Mouse (Mus musculus) urinary bladder, postnatal 25 days (tissue): ENCODE data around the gene Sirt7.
"Not testable (repeated sequence)": the region's sequence is repeated elsewhere in the genome, so short reads cannot be mapped to it uniquely, and the experiment has no call there.

Experiments used
- DNase-seq: peaks from one replicate; pipeline ENCODE4 v3.0.0; 2022; ENCODE audit warnings: low spot score

The Sirt7 gene

DNA sequence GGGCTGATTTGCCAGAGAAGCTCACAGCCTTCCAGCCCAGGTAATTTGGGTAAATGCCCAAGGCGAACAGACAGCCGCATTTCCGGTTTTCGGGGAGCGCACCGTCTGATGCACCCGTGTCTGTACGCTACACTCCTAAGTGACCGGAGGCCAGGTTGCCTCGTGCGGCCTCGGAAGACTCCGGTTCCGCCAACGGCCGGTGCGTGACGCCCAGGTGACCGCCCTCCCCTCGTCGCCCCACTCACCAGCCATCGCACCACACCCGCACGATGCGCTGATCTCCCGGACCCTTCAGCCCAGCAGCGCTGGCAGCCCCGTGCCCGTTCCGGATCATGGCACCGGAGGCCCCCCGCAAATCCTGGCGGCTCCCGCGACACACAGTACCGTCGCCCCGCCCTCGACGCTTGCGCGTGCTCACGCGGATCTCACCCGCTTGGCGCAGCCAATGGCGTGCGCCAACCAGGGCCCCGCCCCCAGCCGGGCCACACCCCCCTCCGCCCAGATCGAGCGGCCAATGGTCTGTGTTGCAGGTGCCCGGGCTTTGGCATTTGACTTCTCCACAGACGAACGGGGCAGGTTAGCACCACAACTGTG is 7.4 kb downstream of the Sirt7 start, which contains the start of gene Pcyt2:
Gene Pcyt2 (minus strand): TSS at position 418 of the 594 bp plus-strand sequence.
- DNase-seq, result peak; percentile 90

DNA sequence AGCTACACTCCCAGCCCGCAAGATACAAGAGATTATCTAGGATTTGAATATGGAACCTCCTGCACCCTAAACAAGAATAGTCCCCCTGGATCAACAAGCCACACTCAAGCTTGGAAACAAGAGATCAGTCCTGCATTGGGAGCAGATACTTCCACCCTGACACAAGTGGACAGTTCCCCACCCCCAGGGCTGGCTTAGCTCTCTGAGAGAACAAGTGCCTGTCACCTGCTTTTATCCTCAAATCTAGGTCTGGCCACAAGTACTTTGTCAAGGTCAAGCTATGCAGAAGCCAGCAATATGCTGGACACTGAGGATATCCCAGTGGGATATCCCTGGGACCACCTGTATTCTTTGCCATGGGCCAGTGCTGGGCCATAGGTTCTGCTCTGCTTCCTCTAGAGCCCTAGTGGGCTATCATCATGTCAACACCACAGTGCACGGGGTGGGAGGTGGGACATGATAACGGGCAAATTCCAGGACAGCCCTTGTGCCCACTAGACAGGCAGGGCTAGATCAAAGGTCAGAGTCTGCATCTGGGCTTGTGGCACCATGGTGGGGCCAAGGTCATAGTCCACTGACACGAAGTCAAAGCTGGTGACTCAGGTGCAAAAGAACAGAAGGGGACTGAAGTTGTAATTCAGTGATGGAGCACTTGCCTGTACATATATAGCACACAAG is 8.3 kb downstream of the Sirt7 start:
- DNase-seq, result no peak

DNA sequence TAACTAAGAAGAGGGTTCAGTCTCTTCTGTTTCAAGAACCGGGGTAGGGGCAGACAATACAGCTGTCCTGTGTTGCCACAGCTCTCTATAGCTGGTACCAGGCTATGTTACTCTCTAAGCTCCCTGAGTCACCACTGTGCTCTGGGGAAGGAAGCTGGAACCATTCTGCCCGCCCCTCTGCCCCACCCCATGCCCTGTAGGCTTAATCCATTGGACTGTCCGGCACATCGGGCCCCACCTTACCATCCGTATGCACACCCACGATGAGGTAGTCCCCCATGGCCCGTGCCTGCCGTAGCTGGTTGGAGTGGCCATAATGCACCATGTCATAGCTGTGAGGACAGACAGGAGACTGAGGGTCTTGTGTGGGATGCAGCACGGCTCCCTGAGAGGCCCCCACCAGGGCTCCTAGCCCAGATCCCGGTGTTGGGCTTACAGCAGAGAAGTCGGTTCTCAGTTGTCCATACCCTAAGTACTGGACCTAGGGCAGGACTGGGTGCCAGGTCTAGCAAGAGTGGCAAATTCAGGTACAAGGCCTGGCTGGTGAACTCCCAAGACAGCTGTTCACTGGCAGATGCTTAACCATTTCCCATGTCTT is 9.3 kb downstream of the Sirt7 start:
- no peak for DNase-seq

DNA sequence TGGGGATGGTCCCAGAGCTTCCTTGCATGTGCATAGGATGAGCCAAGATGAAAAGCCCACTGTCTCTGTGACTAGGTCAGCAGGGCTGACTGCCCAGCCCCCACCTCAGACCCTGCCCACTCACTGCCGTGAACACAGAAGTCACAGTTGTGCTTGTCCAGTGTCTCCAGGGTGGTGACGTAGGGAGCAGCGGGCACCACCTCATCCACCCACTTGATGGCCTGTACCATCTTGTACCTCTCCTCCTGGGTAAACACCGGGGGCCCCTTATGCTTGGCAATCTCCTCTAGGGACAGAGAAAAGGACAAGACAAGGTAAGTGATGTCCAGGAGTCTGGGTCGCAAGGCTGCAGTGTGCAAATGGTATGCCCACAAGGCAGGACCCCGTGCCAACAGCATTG is 9.9 kb downstream of the Sirt7 start:
- no peak for DNase-seq

DNA sequence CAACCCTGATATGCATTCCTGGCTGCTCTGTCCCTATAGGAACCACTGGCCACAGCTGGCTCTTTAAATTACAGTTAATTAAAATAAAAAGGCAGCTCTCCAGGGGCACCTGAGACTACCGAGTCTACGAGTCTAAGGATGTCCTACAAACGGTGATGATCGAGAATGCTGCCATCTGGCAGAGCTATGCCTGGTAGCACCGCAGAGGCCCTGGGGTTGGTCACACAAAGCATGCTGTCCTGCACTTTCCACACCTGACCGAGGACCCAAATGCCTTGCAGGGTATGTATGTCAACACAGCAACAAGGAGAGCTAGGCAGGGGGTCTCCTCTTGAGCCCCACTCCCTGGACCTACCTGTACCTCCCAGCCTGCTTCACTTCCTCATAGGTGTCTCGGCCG is 11.1 kb downstream of the Sirt7 start:
- no peak for DNase-seq

DNA sequence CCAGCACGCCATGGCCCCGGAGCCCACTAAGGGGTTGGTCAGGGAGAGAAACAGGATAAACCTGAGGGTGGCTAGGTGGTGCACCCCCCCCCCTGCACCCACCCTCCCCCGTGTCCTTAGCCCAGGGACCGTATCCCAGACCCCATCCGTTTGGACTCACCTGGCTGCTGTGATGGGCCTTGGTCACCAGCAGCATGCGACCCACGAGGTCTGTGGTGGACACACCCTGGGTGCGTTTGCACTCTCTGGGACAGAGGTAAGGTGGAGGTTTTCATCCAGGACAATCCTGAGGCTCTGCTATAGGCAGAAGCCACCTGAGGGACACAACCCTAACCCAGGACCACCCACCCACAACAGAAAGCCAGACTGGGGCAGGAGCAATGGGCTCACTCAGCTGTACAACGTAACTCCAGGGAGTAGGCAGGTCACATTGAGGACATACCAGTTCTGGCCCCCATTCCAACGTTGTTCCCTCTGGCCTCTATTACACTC is 11.5 kb downstream of the Sirt7 start:
- no peak for DNase-seq

DNA sequence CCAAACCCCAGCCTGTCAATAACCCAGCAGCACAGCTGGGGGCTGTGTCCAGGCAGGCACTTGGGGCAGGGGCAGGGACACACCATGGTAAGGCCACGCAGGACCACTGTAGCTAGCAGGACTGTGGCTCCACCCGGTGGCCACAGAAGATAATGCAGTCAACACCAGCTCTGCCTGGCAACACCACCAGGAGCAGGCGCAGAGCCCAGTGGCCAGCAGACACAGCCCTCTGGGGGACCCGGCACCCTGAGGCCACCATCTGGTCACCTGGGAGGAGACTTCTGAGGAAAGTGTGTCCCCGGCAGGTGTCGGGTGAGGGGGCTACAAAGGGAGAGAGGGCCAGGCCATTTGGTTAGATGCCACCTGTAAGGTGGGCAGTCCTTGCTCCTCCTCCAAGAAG is 12.3 kb downstream of the Sirt7 start:
- peak; percentile 50 for DNase-seq

DNA sequence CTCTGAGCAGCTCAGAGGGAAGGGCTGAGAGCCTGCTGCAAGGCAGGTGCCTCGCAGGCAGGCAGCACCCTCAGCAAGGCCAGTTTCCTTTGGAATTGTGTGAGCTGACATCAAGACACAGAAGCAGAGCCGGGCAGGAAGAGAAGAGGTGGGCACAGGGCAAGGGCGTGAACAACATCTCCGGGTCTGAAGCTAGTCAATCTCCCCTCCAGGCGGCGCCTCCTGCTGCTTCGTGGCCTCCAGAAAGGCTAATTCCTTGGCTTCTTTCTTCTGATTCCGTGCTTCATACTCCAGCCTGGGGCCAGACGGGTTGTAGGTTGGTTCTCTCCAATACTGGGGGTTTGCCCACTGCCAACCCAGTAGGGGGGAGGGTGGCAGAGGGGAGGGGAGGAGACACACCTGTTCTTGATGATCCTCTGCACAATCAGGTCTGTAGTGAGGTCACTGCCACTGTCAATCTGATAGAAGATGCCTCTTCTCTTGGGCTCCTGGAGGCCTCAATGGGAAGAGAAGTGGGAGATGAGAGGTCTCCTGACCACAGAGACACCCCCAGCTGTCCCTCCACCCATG is 14.5 kb downstream of the Sirt7 start:
- DNase-seq, result no peak

DNA sequence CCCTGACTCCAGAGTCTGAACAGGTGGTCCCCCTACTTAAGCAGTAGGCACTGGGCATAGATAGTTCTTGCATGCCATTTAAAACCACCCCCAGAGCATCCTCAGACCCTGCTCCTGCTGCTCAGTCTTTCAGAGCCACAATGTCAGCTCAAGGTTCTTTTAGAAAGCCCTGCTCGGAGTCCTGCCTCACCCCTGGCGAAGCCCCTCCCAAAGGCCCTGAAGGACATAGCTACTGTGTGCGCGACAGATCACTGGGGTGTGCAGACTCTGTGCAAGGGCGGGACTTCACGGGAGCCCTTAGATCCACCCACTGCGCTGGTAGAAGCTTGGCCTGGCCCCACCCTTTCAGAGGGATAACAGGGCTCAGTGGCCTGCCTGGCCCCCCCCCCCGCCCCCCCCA is 15.8 kb downstream of the Sirt7 start:
- no peak for DNase-seq

DNA sequence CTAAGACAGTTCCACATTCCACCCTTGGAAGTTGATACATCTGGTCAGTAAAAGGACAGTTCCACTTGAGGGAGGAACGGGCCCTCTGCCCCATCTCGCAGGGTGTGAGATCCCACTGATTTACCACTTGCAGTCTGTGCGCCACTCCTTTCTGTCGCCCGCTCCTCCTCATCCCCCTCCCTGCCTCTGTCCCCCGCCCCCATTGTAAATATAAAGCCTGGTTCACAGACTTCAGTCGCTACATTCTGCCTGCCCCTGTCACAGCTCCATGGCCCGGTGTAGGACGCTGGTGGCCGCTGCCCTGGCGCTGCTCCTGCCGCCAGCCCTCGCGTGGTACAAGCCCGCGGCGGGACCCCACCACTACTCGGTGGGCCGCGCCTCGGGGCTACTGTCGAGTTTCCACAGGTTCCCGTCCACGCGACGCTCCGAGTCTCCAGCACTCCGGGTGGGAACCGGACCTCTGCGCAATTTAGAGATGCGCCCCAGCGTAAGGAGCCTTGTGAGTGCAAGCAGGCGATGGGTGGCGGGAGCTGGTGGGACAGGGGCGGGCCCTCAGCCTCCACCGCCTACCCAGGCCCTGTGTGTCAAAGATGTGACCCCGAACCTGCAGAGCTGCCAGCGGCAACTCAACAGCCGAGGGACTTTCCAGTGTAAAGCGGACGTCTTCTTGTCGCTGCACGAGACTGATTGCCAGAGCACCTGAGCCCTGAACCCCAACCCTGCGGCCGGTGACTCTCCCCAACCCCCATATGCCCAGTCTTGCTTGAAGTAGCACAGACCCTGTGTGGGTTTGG is 16.6 kb downstream of the Sirt7 start, which contains the start of gene Npb:
Gene Npb (plus strand): TSS at position 237 of the 794 bp plus-strand sequence.
- no peak for DNase-seq

DNA sequence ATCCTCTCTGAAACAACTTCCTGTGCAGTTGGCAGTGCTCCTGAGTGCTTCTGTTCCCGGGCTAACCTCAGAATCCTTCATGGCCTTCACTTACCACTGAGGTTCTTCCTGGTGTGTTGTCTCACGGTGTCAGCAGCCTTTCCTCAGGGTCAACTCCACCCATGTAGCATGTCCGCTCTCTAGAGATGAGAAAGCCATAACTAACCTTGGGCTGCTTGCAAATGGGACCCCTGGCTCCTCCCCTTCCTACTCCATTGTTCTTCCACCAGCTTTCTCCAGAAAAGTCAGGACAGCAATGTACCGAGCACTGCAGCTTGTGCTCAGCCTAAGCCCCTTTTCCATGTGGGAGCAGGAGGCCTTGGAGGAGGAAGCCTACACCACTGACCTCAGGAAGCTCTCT is 18.3 kb downstream of the Sirt7 start:
- no peak for DNase-seq

DNA sequence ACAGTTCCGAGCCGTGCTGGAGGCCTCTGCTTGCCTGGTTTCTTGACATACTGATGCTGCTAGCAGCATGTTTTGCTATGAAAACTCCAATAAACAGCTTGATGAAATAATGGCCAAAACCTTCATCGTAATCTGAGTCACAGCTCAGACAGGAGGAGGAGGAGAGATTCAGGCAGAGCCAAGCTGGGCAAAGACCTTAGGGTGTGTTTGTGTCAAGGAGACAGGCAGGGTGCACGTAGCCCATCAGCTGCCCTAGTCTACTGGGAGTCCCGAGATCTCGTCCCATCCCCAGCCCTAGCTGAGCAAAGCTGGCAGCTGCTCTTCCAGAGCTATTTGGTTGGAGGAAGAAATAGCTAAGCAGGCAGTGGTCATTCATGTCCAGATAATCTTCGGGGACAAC is 19.4 kb downstream of the Sirt7 start:
- no peak for DNase-seq

DNA sequence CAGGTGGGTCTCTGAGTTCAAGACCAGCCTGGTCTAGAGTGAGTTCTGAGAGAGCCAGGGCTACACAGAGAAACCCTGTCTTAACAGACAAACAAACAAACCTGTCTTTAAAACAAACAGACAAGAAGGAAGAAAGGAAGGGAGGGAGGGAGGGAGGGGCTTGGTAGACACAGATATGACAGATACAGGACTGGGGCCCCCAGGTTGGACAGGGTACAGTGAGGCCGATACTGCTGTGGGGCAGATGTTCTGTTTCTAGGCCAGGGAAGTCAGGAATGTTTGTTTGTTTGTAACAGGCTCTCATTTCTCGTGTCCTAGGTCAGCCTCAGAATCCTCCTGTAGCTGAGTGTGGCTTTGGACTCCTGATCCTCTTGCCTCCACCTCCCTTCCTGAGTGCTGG is 21.5 kb downstream of the Sirt7 start:
- no peak for DNase-seq

DNA sequence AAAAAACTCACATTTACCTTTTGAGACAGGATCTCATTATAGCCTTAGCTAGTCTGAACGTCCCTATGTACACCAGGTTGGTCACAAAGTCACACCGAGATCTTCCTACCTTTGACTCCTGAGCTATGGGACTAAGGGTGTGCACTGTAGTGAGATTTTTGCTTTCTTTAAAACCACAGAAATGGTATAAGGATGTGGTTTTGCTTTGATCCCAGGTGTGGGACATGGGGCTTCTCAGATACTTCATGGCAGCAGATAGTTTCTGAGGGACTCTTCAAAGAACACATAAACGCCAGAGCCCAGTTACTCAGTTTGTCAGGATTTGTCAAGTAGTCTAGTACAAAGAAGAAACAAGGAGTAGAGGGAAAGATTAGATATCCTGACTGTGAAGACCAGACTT is 24.3 kb downstream of the Sirt7 start:
- DNase-seq, result no peak

DNA sequence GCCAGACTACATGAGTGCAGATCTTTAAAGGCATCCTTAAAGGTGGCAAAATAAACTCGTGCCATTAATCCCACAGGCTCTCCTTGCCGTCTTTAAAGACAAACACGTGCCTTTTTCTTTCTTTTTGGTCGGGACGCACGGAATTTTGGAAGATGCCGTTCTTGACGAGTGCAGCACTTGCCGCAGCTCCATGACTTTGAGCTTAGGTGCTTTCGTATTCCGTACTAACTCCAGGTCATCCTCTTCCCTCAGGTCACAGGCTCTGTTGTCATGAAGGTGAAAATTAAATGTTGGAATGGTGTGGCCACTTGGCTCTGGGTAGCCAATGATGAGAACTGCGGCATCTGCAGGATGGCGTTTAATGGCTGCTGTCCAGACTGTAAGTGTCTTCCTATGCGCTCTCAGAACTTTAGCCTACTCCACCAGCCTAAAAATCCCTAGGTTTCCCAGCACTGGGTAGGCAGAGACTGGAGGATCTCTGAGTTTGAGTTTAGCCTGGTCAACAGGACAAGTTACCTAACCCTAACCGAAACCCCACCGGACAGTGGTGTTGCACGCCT is 26.0 kb downstream of the Sirt7 start:
- DNase-seq, result no peak

DNA sequence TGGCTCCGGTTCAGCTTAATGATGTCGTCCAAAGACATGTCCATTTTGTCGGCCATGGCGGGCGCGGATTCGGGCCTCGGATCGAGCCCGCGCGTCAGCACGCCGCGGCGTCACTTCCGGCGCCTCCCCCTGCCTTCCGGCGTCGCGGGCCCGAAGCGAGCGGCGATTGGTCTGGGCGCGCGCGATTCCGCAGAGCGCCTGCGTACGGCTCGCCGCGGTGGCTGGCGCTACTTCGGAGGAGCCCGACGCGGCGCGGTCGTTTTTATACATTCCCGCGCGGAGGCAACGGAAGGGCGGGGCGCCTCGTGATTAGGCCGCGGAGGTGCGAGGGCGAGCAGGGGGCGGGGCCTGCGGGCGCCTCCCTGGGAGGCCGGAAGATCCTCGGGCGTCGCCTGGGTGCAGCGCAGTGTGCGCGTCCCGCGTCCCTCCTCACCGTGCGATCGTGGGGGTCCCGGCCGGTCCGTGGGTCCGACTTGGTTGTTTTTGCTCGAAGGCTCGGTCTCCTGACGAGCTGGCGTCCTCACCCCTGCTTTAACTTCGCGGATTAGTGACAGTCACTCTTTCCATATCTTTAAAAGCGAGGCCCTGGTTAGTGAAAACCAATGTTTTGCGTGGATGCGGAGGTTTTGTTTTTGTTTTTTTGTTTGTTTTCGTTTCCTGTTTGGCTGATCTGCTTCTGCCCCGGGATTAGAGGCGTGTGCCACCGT is 26.6 kb downstream of the Sirt7 start, which contains the start of the genes Alyref and Anapc11:
Gene Alyref (minus strand): TSS at position 83 of the 707 bp plus-strand sequence.
Gene Anapc11 (plus strand): TSS at position 139 of the 707 bp plus-strand sequence.
- peak; percentile 94 for DNase-seq

DNA sequence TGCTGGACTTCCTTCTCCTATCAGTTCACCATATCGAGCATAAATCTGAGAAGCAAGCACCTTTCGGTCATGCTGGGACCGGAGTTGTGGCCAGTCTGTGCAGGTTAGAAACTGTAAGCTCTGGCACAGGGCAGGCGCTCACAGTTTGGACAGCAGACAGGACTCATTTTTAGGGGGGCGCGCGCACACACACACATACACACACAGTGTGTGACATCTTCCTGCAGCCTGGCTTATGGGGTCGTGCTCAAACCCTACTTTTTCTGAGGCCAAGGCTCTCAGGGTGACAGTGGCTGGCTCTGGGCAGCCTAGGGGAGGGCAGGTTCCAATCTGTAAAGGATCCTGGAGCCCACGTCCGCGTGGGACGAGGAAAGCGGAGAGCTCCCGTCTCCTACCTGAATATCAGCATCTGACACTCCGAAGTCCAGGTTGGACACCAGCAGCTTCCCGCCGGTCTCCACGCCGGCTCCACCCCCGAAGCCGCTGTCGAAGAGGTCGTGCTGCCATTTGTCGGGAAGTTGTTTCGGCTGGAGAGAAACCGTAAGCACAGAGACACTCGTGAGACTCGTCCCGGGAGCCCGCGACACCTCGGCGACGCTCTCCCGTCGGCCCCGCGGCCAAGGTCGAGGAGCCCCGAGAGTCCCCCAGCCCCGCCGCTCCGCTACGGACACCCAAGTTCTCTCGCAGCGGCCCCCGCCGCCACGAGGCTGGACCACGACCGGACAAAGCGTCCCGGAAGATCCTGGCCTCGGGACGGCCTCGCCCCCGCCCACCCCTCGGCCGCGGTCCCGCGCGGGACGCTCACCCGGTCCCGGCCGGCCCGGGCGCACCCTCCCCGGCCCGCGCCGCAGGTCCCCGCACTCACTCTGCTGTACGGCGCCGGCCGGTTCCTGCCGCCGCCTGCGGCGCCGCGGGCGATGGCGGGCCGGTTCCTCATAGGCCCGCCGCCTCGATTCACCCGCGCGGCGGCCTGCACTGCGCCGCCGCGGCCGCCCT is 27.5 kb downstream of the Sirt7 start:
- no peak for DNase-seq

DNA sequence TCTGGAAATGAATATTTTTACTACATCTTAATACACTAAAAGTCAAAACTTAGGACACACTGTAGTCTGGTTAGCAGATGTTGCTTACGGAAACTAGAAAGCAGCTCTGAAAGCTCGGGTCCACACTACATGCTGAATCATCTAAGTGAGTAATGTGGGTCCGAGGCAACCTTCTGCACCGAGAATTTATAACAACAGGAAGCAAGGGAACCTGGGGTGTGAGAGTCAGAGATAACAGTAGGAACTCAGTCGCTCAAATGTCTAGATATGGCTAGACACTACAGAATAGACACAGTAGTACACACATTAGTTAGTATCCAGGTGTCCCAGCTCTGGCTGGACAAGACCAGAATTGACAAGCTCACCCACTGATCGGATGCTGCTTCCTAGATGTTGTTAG is 36.5 kb downstream of the Sirt7 start:
- DNase-seq, result no peak

DNA sequence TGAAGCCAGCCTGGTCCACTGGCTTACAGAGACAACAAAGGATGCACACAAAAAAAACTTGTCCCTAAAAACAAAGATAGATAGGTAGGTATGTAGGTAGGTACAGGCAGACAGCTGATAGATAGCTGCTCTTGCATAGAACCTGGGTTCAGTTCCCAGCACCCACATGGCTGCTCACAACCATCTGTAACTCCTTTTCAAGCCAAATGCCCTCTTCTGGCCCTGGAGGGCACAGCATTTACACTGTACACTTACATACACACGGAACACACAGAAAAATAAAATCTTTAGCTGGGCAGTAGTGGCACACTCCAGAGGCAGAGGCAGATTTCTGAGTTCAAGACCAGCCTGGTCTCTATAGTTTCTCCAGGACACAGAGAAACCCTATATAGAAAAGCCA is 41.1 kb downstream of the Sirt7 start:
- DNase-seq, result no peak

DNA sequence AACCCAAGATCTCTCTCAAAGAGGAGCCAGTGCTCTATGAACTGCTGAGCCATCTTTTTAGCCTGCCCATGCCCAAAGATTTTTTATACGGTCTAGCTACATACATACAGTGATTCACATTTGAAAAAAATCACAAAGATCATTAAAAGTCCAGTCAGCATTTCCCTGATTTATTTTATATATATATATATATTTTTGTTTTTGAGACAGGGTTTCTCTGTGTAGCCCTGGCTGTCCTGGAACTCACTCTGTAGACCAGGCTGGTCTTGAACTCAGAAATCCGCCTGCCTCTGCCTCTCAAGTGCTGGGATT is 42.1 kb downstream of the Sirt7 start:
- DNase-seq, result not testable (repeated sequence)
